Mouse (Mus musculus) MEL (cell line): ENCODE results near the gene Lypd4. TPM values are rescaled to one million over a fixed set of nuclear protein-coding genes. Genes with fewer than 3 reads are reported as not detected.
A peak's percentile ranks its signal among the peaks of the same experiment; 100 is the strongest.

ENCODE experiments used
- DNase-seq: peaks from one replicate; pipeline ENCODE4 v3.0.0; 2011; ENCODE audit warnings: low read depth, low spot score
- H3K27ac ChIP-seq: 2 replicates; pipeline ENCODE4 v1.5.1; 2012; ENCODE audit warnings: low read depth, mild to moderate bottlenecking, control low read depth, low read length, moderate library complexity; ENCODE audit not compliant: control insufficient read depth
- H3K27me3 ChIP-seq, 2 experiments: fragments of 150-350 bp in 1 of 2; sonication (generic) in 1 of 2; 2 replicates each; pipeline ENCODE4 v1.6.1; 2012; ENCODE audit warnings: low read length in 2 of 2, mild to moderate bottlenecking in 2 of 2, improper control_type of control experiment in 1 of 2, moderate library complexity in 1 of 2; ENCODE audit not compliant: insufficient read depth in 2 of 2, control insufficient read depth in 1 of 2
- H3K36me3 ChIP-seq, 2 experiments: 2 replicates each; pipeline ENCODE4 v1.6.1; 2012 to 2014; ENCODE audit warnings: low read length in 2 of 2, improper control_type of control experiment in 1 of 2, inconsistent platforms in 1 of 2, mild to moderate bottlenecking in 1 of 2; ENCODE audit not compliant: insufficient read depth in 2 of 2, control insufficient read depth in 1 of 2
- H3K4me1 ChIP-seq, 2 experiments: fragments of 150-350 bp in 1 of 2; sonication (generic) in 1 of 2; 2 replicates each; pipeline ENCODE4 v1.6.1; 2012; ENCODE audit warnings: low read length in 2 of 2, improper control_type of control experiment in 1 of 2, mild to moderate bottlenecking in 1 of 2; ENCODE audit not compliant: insufficient read depth in 2 of 2, control insufficient read depth in 1 of 2
- H3K4me3 ChIP-seq, 2 experiments: fragments of 150-350 bp in 1 of 2; sonication (generic) in 1 of 2; 2 replicates each; pipeline ENCODE4 v1.5.1; 2012; ENCODE audit warnings: low read depth in 2 of 2, low read length in 2 of 2, mild to moderate bottlenecking in 2 of 2, moderate library complexity in 2 of 2, control low read depth in 1 of 2, improper control_type of control experiment in 1 of 2; ENCODE audit not compliant: control insufficient read depth in 1 of 2, insufficient read depth in 1 of 2
- H3K79me2 ChIP-seq: 2 replicates; pipeline ENCODE4 v1.6.1; 2012; ENCODE audit warnings: mild to moderate bottlenecking, low read length, moderate library complexity; ENCODE audit not compliant: control insufficient read depth, poor library complexity, insufficient read depth
- H3K9ac ChIP-seq: 2 replicates; pipeline ENCODE4 v1.6.1; 2012; ENCODE audit warnings: low read depth, mild to moderate bottlenecking, control low read depth, low read length, moderate library complexity; ENCODE audit not compliant: control insufficient read depth, poor library complexity, severe bottlenecking
- H3K9me3 ChIP-seq: fragments of 150-350 bp; sonication (generic); replicated peaks from 2 replicates; pipeline ENCODE4 v1.6.1; 2012; ENCODE audit warnings: mild to moderate bottlenecking, low read length, improper control_type of control experiment, moderate library complexity; ENCODE audit not compliant: insufficient read depth
- CHD2 ChIP-seq: IDR thresholded peaks from 2 replicates; pipeline ENCODE4 v1.6.1; 2011; ENCODE audit warnings: low read length, improper control_type of control experiment
- CTCF ChIP-seq, 3 experiments: IDR thresholded peaks in 2 of 3; conservative IDR thresholded peaks in 1 of 3; 2 replicates each; pipeline ENCODE4 v1.5.1; 2011 to 2012; ENCODE audit warnings: low read length in 3 of 3, low read depth in 2 of 3, mild to moderate bottlenecking in 2 of 3, improper control_type of control experiment in 1 of 3, inconsistent platforms in 1 of 3, mixed read lengths in 1 of 3, moderate library complexity in 1 of 3; ENCODE audit not compliant: control insufficient read depth in 1 of 3, insufficient read depth in 1 of 3, poor library complexity in 1 of 3, severe bottlenecking in 1 of 3
- E2F4 ChIP-seq: IDR thresholded peaks from 2 replicates; pipeline ENCODE4 v1.6.1; 2011; ENCODE audit warnings: low read depth, low read length, improper control_type of control experiment, borderline replicate concordance
- ELF1 ChIP-seq: IDR thresholded peaks from 2 replicates; pipeline ENCODE4 v1.6.1; 2014; ENCODE audit warnings: low read depth, mild to moderate bottlenecking, inconsistent platforms, low read length, improper control_type of control experiment, moderate library complexity
- ETS1 ChIP-seq: IDR thresholded peaks from 2 replicates; pipeline ENCODE4 v1.6.1; 2012; ENCODE audit warnings: low read depth, mild to moderate bottlenecking, inconsistent platforms, low read length, improper control_type of control experiment, moderate library complexity
- MAX ChIP-seq: IDR thresholded peaks from 2 replicates; pipeline ENCODE4 v1.6.1; 2011; ENCODE audit warnings: low read length, improper control_type of control experiment
- MAZ ChIP-seq: IDR thresholded peaks from 2 replicates; pipeline ENCODE4 v1.6.1; 2012; ENCODE audit warnings: low read depth, mild to moderate bottlenecking, inconsistent platforms, low read length, improper control_type of control experiment
- MEF2A ChIP-seq: IDR thresholded peaks from 2 replicates; pipeline ENCODE4 v1.6.1; 2014; ENCODE audit warnings: low read depth, mild to moderate bottlenecking, inconsistent platforms, low read length, improper control_type of control experiment; ENCODE audit not compliant: poor library complexity, insufficient replicate concordance, severe bottlenecking; ENCODE audit errors: extremely low read depth
- MYB ChIP-seq: IDR thresholded peaks from 2 replicates; pipeline ENCODE4 v1.6.1; 2011; ENCODE audit warnings: mild to moderate bottlenecking, low read depth, low read length, improper control_type of control experiment
- NRF1 ChIP-seq: IDR thresholded peaks from 2 replicates; pipeline ENCODE4 v1.6.1; 2014; ENCODE audit warnings: low read depth, mild to moderate bottlenecking, inconsistent platforms, low read length, improper control_type of control experiment, moderate library complexity; ENCODE audit not compliant: poor library complexity, insufficient read depth, severe bottlenecking
- POLR2A ChIP-seq, 2 experiments: IDR thresholded peaks; 2 replicates each; pipeline ENCODE4 v1.6.1; 2011 to 2012; ENCODE audit warnings: low read length in 2 of 2, mild to moderate bottlenecking in 2 of 2, control low read depth in 1 of 2, improper control_type of control experiment in 1 of 2, low read depth in 1 of 2, moderate library complexity in 1 of 2; ENCODE audit not compliant: control insufficient read depth in 1 of 2, insufficient read depth in 1 of 2, poor library complexity in 1 of 2
- POLR2AphosphoS2 ChIP-seq: IDR thresholded peaks from 2 replicates; pipeline ENCODE4 v1.6.1; 2011; ENCODE audit warnings: low read length, improper control_type of control experiment
- POLR2AphosphoS5 ChIP-seq: IDR thresholded peaks from 2 replicates; pipeline ENCODE4 v1.6.1; 2012; ENCODE audit warnings: low read depth, borderline replicate concordance, mild to moderate bottlenecking, inconsistent platforms, low read length, moderate library complexity, mixed read lengths
- RCOR1 ChIP-seq: IDR thresholded peaks from 2 replicates; pipeline ENCODE4 v1.6.1; 2012; ENCODE audit warnings: low read depth, mild to moderate bottlenecking, inconsistent platforms, low read length, improper control_type of control experiment
- TBP ChIP-seq: IDR thresholded peaks from 2 replicates; pipeline ENCODE4 v1.8.0; 2011; ENCODE audit warnings: low read depth, low read length, improper control_type of control experiment
- USF1 ChIP-seq: IDR thresholded peaks from 2 replicates; pipeline ENCODE4 v1.6.1; 2014; ENCODE audit warnings: low read depth, mild to moderate bottlenecking, inconsistent platforms, low read length, improper control_type of control experiment, moderate library complexity
- USF2 ChIP-seq, 2 experiments: IDR thresholded peaks; 2 replicates each; pipeline ENCODE4 v1.6.1; 2011 to 2012; ENCODE audit warnings: improper control_type of control experiment in 2 of 2, low read length in 2 of 2, borderline replicate concordance in 1 of 2, inconsistent platforms in 1 of 2, low read depth in 1 of 2, mild to moderate bottlenecking in 1 of 2; ENCODE audit not compliant: insufficient read depth in 1 of 2
- ZC3H11A ChIP-seq: IDR thresholded peaks from 2 replicates; pipeline ENCODE4 v1.6.1; 2012; ENCODE audit warnings: low read depth, mild to moderate bottlenecking, inconsistent platforms, low read length, improper control_type of control experiment
- polyA plus RNA-seq, 2 experiments: library from polyadenylated mRNA; stranded (reverse) in 1 of 2; unstranded in 1 of 2; fragments of >175 nt in 1 of 2; fragments of >200 nt in 1 of 2; gene quantifications; 2 replicates each; pipeline versions ENCODE4 v1.2.1 to v1.2.4; 2012; ENCODE audit warnings: low replicate concordance in 2 of 2, low read depth in 1 of 2; ENCODE audit not compliant: insufficient read length in 2 of 2, insufficient read depth in 1 of 2, missing spikeins in 1 of 2
- total RNA-seq: library from RNA; depleted of rRNA; stranded (reverse); fragments of 300-350 nt; gene quantifications from 2 replicates; pipeline ENCODE4 v1.2.3, GENCODE M21; 2012

The Lypd4 gene
- total and polyA plus RNA-seq, 3 experiments, result not detected

DNA sequence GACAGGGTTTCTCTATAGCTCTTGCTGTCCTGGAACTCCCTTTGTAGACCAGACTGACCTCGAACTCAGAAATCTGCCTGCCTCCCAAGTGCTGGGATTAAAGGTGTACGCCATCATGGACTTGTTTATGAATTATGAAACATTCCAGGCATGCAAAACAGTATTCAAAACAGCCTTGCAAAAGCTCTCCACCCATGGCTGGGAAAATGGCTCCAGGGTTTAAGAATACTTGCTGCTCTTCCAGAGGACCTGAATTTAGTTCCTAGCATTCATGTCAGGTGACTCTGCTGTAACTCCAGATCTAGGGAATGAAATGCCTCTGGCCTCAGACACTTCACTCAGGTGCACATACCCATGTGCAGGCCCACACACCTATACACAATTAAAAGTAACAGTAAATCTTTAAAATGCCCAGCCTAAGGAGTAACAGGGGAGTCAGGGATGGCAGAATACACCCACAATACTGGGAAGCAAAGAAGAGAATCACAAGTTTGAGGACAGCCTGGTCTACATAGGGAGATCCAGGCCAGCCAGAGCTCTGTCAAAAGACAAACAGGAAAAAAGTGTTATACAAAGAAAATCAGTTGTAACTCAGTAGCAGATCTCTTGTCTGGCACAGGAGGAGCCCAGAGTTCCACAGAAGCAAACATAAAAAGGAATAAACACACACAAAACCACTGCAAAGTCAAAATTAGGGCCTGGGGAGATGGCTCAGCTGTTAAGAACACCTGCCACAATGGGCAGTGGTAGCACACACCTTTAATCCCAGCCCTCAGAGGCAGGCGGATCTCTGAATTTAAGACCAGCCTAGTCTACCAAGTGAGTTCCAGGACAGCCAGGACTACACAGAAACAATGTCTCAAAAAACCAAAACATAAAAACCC lies 21.7 kb upstream of the Lypd4 start:
- H3K79me2 ChIP-seq, result peaks cover 16% of the 10 kb centered on the region
- H3K27me3 ChIP-seq, result no peaks in the 10 kb centered on the region
- peak; percentile 63 for DNase-seq
- no peaks in the 10 kb centered on the region for H3K9me3 ChIP-seq
- H3K4me3 ChIP-seq, result no peak overlapping the region
- TF ChIP-seq TBP (no peak), USF2 (IDR thresholded peaks at IDR 0.05; ENCODE audit: borderline replicate concordance in 1 of 2, insufficient read depth in 1 of 2, low read depth in 1 of 2, low read length in 2 of 2) (no peak), POLR2A (IDR thresholded peaks at IDR 0.05; ENCODE audit: control insufficient read depth in 1 of 2, insufficient read depth in 1 of 2, low read depth in 1 of 2, low read length in 2 of 2, poor library complexity in 1 of 2) (peak in 1 of 2 experiments; percentile 30; a peak in 2 of 4 replicates)
- H3K9ac ChIP-seq, result no peak overlapping the region
- H3K4me1 ChIP-seq, result peaks cover 0 to 12% of the 10 kb centered on the region in 2 experiments; a peak in 2 of 4 replicates
- 0 out of 2 replicates have a peak overlapping the region, but pooled peaks have one; percentile 0 for H3K27ac ChIP-seq
- H3K36me3 ChIP-seq, result peaks cover 4 to 15% of the 10 kb centered on the region in 2 experiments

DNA sequence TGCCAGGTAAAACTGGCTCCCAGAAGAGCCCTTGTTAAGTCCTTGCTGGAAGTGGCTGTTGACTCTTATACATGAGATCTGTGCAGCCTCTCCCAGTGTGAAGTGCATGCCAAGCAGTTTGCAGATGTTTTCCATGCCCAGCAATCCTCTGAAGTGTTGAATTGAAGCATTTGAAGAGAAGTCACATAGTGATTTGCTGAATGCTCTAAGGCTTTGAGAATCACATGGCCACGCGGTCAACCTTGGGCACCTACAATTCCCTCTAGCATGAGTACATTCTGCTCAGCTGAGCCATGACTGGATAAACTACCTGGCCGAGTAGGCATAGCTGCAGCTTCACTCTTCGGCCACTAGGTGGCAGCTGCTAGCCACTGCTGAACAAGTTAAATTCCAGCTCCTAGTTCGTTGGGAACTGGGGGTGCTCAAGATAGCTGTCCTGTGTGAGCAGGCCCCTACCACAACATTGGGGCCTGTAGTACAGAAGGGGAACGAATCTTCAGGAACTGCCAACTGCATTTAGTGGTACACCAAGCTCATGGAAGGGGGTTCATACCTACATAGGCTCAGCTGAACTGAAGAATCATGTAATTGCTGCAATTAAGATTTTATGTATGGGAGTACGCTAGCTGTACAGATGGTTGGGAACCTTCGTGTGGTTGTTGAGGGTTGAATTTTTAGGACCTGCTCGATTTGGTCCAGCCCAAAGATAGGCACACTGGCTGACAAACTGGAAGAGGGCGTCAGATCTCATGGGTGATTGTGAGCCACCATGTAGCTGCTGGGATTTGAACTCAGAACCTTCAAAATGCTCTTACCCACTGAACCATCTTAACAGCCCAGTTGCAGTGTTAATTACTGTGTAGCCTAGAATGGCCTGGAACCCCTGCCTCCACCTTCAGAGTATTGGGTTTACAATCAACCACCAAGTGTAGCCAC lies 20.8 kb upstream of the Lypd4 start:
- peak; percentile 92 for DNase-seq
- H3K4me1 ChIP-seq, result peaks cover 0 to 15% of the 10 kb centered on the region in 2 experiments; a peak in 2 of 4 replicates

More for the DNA sequence above, 20.8 kb upstream of the Lypd4 start:
- Histone ChIP-seq H3K9ac (no peak overlapping the region), H3K79me2 (peaks cover 25% of the 10 kb centered on the region), H3K27ac (peak overlapping the region; percentile 5), H3K27me3 (no peaks in the 10 kb centered on the region), H3K4me3 (no peak overlapping the region), H3K9me3 (no peaks in the 10 kb centered on the region), H3K36me3 (peaks cover 7 to 17% of the 10 kb centered on the region in 2 experiments)
- TF ChIP-seq MYB (no peak), E2F4 (no peak), MEF2A (no peak), ZC3H11A (no peak), RCOR1 (no peak), POLR2A (IDR thresholded peaks at IDR 0.05; ENCODE audit: control insufficient read depth in 1 of 2, insufficient read depth in 1 of 2, low read depth in 1 of 2, low read length in 2 of 2, poor library complexity in 1 of 2) (peak in 1 of 2 experiments; percentile 85), CTCF (IDR thresholded peaks at IDR 0.05 in 2 of 3, conservative IDR thresholded peaks at IDR 0.05 in 1 of 3; ENCODE audit: control insufficient read depth in 1 of 3, insufficient read depth in 1 of 3, low read depth in 2 of 3, low read length in 3 of 3, poor library complexity in 1 of 3, severe bottlenecking in 1 of 3) (peak in 2 of 3 experiments; percentile 88 to 99; a peak in 4 of 6 replicates), ETS1 (no peak), MAX (no peak), NRF1 (no peak), USF1 (no peak), ELF1 (no peak), MAZ (no peak), POLR2AphosphoS5 (peak; percentile 96; the same call in 1 of the 2 replicates), CHD2 (no peak), POLR2AphosphoS2 (no peak)
